Comparison of ENCODE assay signal across 7 mouse cellular contexts in genomic region chr8:11253556-11253955, GRCm38 (mm10). TPM values are rescaled to one million over a fixed set of nuclear protein-coding genes. Genes with fewer than 3 reads are reported as not detected.
DNase-seq lines count a peak whose midpoint lies in the region; ATAC-seq and TF ChIP-seq lines count a peak whose summit lies in the region.

No protein-coding gene starts in this region.

- H3K4me1 ChIP-seq in cortical plate, adult 2 months (ENCODE audit: control insufficient read depth, insufficient read depth, low read length): 0 out of 2 replicates have a peak, but pooled peaks cover 1% of the 10 kb centered on the region
- H3K4me1 ChIP-seq in intestine, postnatal 0 days (replicated peaks; ENCODE audit: control insufficient read depth, insufficient read depth, low read length): no peaks in the 10 kb centered on the region
- 0 out of 2 replicates have a peak, but pooled peaks cover 4% of the 10 kb centered on the region for H3K4me1 ChIP-seq in midbrain, postnatal 0 days (ENCODE audit: insufficient read depth, low read length)

- ATAC-seq in intestine, postnatal 0 days: no peak
- ATAC-seq in midbrain, postnatal 0 days (ENCODE audit: low FRiP score): peak; percentile 38; the same call in 1 of the 2 replicates

- TF ChIP-seq POLR2A in cortical plate, adult 2 months (IDR thresholded peaks at IDR 0.05; ENCODE audit: extremely low read depth, insufficient read depth, low read length): no peak

- no peaks in the 10 kb centered on the region for H3K36me3 ChIP-seq in intestine, postnatal 0 days (ENCODE audit: control insufficient read depth, insufficient read depth)
- H3K36me3 ChIP-seq in midbrain, postnatal 0 days (ENCODE audit: insufficient read depth, low read length): no peaks in the 10 kb centered on the region

- TF ChIP-seq CTCF in cortical plate, adult 2 months (IDR thresholded peaks at IDR 0.05; ENCODE audit: extremely low read depth, insufficient read depth, low read length): peak; percentile 94
- TF ChIP-seq CTCF in intestine, postnatal 0 days (IDR thresholded peaks at IDR 0.05; ENCODE audit: low read depth): peak; percentile 99
- peak; percentile 97 for TF ChIP-seq CTCF in midbrain, postnatal 0 days (IDR thresholded peaks at IDR 0.05)

- H3K27me3 ChIP-seq in intestine, postnatal 0 days (replicated peaks; ENCODE audit: control insufficient read depth, insufficient read depth, low read length): no peaks in the 10 kb centered on the region
- no peaks in the 10 kb centered on the region for H3K27me3 ChIP-seq in midbrain, postnatal 0 days (ENCODE audit: insufficient read depth, low read length)

- H3K9me3 ChIP-seq in intestine, postnatal 0 days (ENCODE audit: control insufficient read depth): no peaks in the 10 kb centered on the region
- H3K9me3 ChIP-seq in midbrain, postnatal 0 days (ENCODE audit: low read length): no peaks in the 10 kb centered on the region

- no peak overlapping the region for H3K27ac ChIP-seq in cortical plate, adult 2 months (ENCODE audit: insufficient read depth, low read length)
- no peak overlapping the region for H3K27ac ChIP-seq in intestine, postnatal 0 days (ENCODE audit: low read depth, low read length)
- no peak overlapping the region for H3K27ac ChIP-seq in midbrain, postnatal 0 days (ENCODE audit: low read depth, low read length)

- intact Hi-C loops in gastrocnemius, postnatal 36 days (cut with DNase I): loop anchor here (1.0 kb wide), 1 partner anchor 140 kb away; no protein-coding TSS in a partner anchor
- intact Hi-C loops in left cerebral cortex, postnatal 25 days (cut with DNase I): loop anchor here (1.0 to 2.0 kb wide), 3 partner anchors 139 to 231 kb away; no protein-coding TSS in a partner anchor

- H3K9ac ChIP-seq in intestine, postnatal 0 days (ENCODE audit: low read depth, low read length): no peak overlapping the region
- no peak overlapping the region for H3K9ac ChIP-seq in midbrain, postnatal 0 days (replicated peaks; ENCODE audit: low read length, poor library complexity, severe bottlenecking)

- no peak overlapping the region for H3K4me3 ChIP-seq in cortical plate, adult 2 months (ENCODE audit: insufficient read depth, low read length)
- H3K4me3 ChIP-seq in intestine, postnatal 0 days (ENCODE audit: low read depth, low read length): no peak overlapping the region
- H3K4me3 ChIP-seq in midbrain, postnatal 0 days (ENCODE audit: low read depth, low read length): no peak overlapping the region

- DNase-seq in adrenal gland, adult 8-10 months: peak; percentile 77
- DNase-seq in gastrocnemius, postnatal 36 days: peak; percentile 68 to 79
- DNase-seq in left cerebral cortex, postnatal 25 days (ENCODE audit: low spot score in 2 of 2): peak; percentile 86 to 90
- DNase-seq in midbrain, postnatal 0 days (ENCODE audit: low spot score): peak; percentile 80
- peak; percentile 24 to 26 for DNase-seq in spleen, postnatal 36 days (ENCODE audit: low spot score in 2 of 2)

- H3K4me2 ChIP-seq in intestine, postnatal 0 days (replicated peaks; ENCODE audit: low read depth): no peak overlapping the region
- no peak overlapping the region for H3K4me2 ChIP-seq in midbrain, postnatal 0 days (ENCODE audit: low read depth, low read length, poor library complexity, severe bottlenecking)

- WGBS in intestine, postnatal 0 days: 84% methylated on average over 1 of the region's 1 CpGs
- 68% methylated on average over 1 of the region's 1 CpGs for WGBS in midbrain, postnatal 0 days

RNA-seq across cellular contexts. Expression of gene Col4a2, which starts 59.0 kb away (rescaled TPM):
- 100 to 1,000 TPM; 122 to 162 (median 137) TPM for total RNA-seq in adrenal gland, adult 8-10 months (2022)
- polyA plus RNA-seq in cortical plate, adult 2 months (2012; rRNA removed): 26.3 and 31.7 TPM in 2 replicates
- 100 to 1,000 TPM in 1 of 2 experiments, 10 to 100 TPM in 1; 77.5 to 105 TPM for total RNA-seq in gastrocnemius, postnatal 36 days (2021)
- 44.5 and 44.8 TPM in 2 replicates for polyA plus RNA-seq in intestine, postnatal 0 days (2015; fragmentation: Nextera tagmentation; extraction: Ambion mirVana)
- total RNA-seq in left cerebral cortex, postnatal 25 days (2021): 10 to 100 TPM; 47.5 to 52.4 TPM
- 92.5 and 103 TPM in 2 replicates for total RNA-seq in midbrain, postnatal 0 days (2014; rRNA removed)
- polyA plus RNA-seq in midbrain, postnatal 0 days (2015; fragmentation: Nextera tagmentation; extraction: Ambion mirVana): 30.0 and 31.3 TPM in 2 replicates

RNA-seq across cellular contexts. Expression of gene Col4a1, which starts 59.1 kb away (rescaled TPM):
- 100 to 1,000 TPM; 276 to 357 (median 298) TPM for total RNA-seq in adrenal gland, adult 8-10 months (2022)
- 29.3 TPM in 2 replicates for polyA plus RNA-seq in cortical plate, adult 2 months (2012; rRNA removed)
- total RNA-seq in gastrocnemius, postnatal 36 days (2021): 100 to 1,000 TPM; 146 to 216 TPM
- polyA plus RNA-seq in intestine, postnatal 0 days (2015; fragmentation: Nextera tagmentation; extraction: Ambion mirVana): 84.5 and 85.5 TPM in 2 replicates
- total RNA-seq in left cerebral cortex, postnatal 25 days (2021): 10 to 100 TPM; 55.5 to 63.1 TPM
- total RNA-seq in midbrain, postnatal 0 days (2014; rRNA removed): 193 and 219 TPM in 2 replicates
- 45.2 and 48.2 TPM in 2 replicates for polyA plus RNA-seq in midbrain, postnatal 0 days (2015; fragmentation: Nextera tagmentation; extraction: Ambion mirVana)

Comparison
In these comparisons a context has a peak if more than half of its experiments do, and no peak if none do; other contexts are left out.
1. DNase-seq: peak in every context shown above with its lines; median percentile 88 in left cerebral cortex, postnatal 25 days; 80 in midbrain, postnatal 0 days; 77 in adrenal gland, adult 8-10 months; 74 in gastrocnemius, postnatal 36 days; 25 in spleen, postnatal 36 days.